Mouse (Mus musculus) MEL (cell line): ENCODE data around the gene Syt8. TPM values are rescaled to one million over a fixed set of nuclear protein-coding genes. Genes with fewer than 3 reads are reported as not detected.

ENCODE experiments used
- DNase-seq: peaks from one replicate; pipeline ENCODE4 v3.0.0; 2011; ENCODE audit warnings: low read depth, low spot score
- H3K27ac ChIP-seq: 2 replicates; pipeline ENCODE4 v1.5.1; 2012; ENCODE audit warnings: low read depth, mild to moderate bottlenecking, control low read depth, low read length, moderate library complexity; ENCODE audit not compliant: control insufficient read depth
- H3K27me3 ChIP-seq, 2 experiments: fragments of 150-350 bp in 1 of 2; sonication (generic) in 1 of 2; 2 replicates each; pipeline ENCODE4 v1.6.1; 2012; ENCODE audit warnings: low read length in 2 of 2, mild to moderate bottlenecking in 2 of 2, improper control_type of control experiment in 1 of 2, moderate library complexity in 1 of 2; ENCODE audit not compliant: insufficient read depth in 2 of 2, control insufficient read depth in 1 of 2
- H3K36me3 ChIP-seq, 2 experiments: 2 replicates each; pipeline ENCODE4 v1.6.1; 2012 to 2014; ENCODE audit warnings: low read length in 2 of 2, improper control_type of control experiment in 1 of 2, inconsistent platforms in 1 of 2, mild to moderate bottlenecking in 1 of 2; ENCODE audit not compliant: insufficient read depth in 2 of 2, control insufficient read depth in 1 of 2
- H3K4me1 ChIP-seq, 2 experiments: fragments of 150-350 bp in 1 of 2; sonication (generic) in 1 of 2; 2 replicates each; pipeline ENCODE4 v1.6.1; 2012; ENCODE audit warnings: low read length in 2 of 2, improper control_type of control experiment in 1 of 2, mild to moderate bottlenecking in 1 of 2; ENCODE audit not compliant: insufficient read depth in 2 of 2, control insufficient read depth in 1 of 2
- H3K4me3 ChIP-seq, 2 experiments: fragments of 150-350 bp in 1 of 2; sonication (generic) in 1 of 2; 2 replicates each; pipeline ENCODE4 v1.5.1; 2012; ENCODE audit warnings: low read depth in 2 of 2, low read length in 2 of 2, mild to moderate bottlenecking in 2 of 2, moderate library complexity in 2 of 2, control low read depth in 1 of 2, improper control_type of control experiment in 1 of 2; ENCODE audit not compliant: control insufficient read depth in 1 of 2, insufficient read depth in 1 of 2
- H3K79me2 ChIP-seq: 2 replicates; pipeline ENCODE4 v1.6.1; 2012; ENCODE audit warnings: mild to moderate bottlenecking, low read length, moderate library complexity; ENCODE audit not compliant: control insufficient read depth, poor library complexity, insufficient read depth
- H3K9ac ChIP-seq: 2 replicates; pipeline ENCODE4 v1.6.1; 2012; ENCODE audit warnings: low read depth, mild to moderate bottlenecking, control low read depth, low read length, moderate library complexity; ENCODE audit not compliant: control insufficient read depth, poor library complexity, severe bottlenecking
- H3K9me3 ChIP-seq: fragments of 150-350 bp; sonication (generic); replicated peaks from 2 replicates; pipeline ENCODE4 v1.6.1; 2012; ENCODE audit warnings: mild to moderate bottlenecking, low read length, improper control_type of control experiment, moderate library complexity; ENCODE audit not compliant: insufficient read depth
- CTCF ChIP-seq, 3 experiments: IDR thresholded peaks in 2 of 3; conservative IDR thresholded peaks in 1 of 3; 2 replicates each; pipeline ENCODE4 v1.5.1; 2011 to 2012; ENCODE audit warnings: low read length in 3 of 3, low read depth in 2 of 3, mild to moderate bottlenecking in 2 of 3, improper control_type of control experiment in 1 of 3, inconsistent platforms in 1 of 3, mixed read lengths in 1 of 3, moderate library complexity in 1 of 3; ENCODE audit not compliant: control insufficient read depth in 1 of 3, insufficient read depth in 1 of 3, poor library complexity in 1 of 3, severe bottlenecking in 1 of 3
- ELF1 ChIP-seq: IDR thresholded peaks from 2 replicates; pipeline ENCODE4 v1.6.1; 2014; ENCODE audit warnings: low read depth, mild to moderate bottlenecking, inconsistent platforms, low read length, improper control_type of control experiment, moderate library complexity
- GABPA ChIP-seq: IDR thresholded peaks from 2 replicates; pipeline ENCODE4 v1.6.1; 2012; ENCODE audit warnings: low read depth, mild to moderate bottlenecking, inconsistent platforms, low read length, improper control_type of control experiment, moderate library complexity
- MYB ChIP-seq: IDR thresholded peaks from 2 replicates; pipeline ENCODE4 v1.6.1; 2011; ENCODE audit warnings: mild to moderate bottlenecking, low read depth, low read length, improper control_type of control experiment
- NELFE ChIP-seq: IDR thresholded peaks from 2 replicates; pipeline ENCODE4 v1.6.1; 2011; ENCODE audit warnings: low read depth, low read length, improper control_type of control experiment
- NRF1 ChIP-seq: IDR thresholded peaks from 2 replicates; pipeline ENCODE4 v1.6.1; 2014; ENCODE audit warnings: low read depth, mild to moderate bottlenecking, inconsistent platforms, low read length, improper control_type of control experiment, moderate library complexity; ENCODE audit not compliant: poor library complexity, insufficient read depth, severe bottlenecking
- RAD21 ChIP-seq: IDR thresholded peaks from 2 replicates; pipeline ENCODE4 v1.6.1; 2011; ENCODE audit warnings: mild to moderate bottlenecking, low read depth, low read length, improper control_type of control experiment
- SIN3A ChIP-seq: IDR thresholded peaks from 2 replicates; pipeline ENCODE4 v1.6.1; 2012; ENCODE audit warnings: low read length, improper control_type of control experiment, inconsistent platforms
- SMC3 ChIP-seq: IDR thresholded peaks from 2 replicates; pipeline ENCODE4 v1.6.1; 2011; ENCODE audit warnings: low read depth, low read length, improper control_type of control experiment
- TBP ChIP-seq: IDR thresholded peaks from 2 replicates; pipeline ENCODE4 v1.8.0; 2011; ENCODE audit warnings: low read depth, low read length, improper control_type of control experiment
- TCF12 ChIP-seq: IDR thresholded peaks from 2 replicates; pipeline ENCODE4 v1.6.1; 2014; ENCODE audit warnings: low read depth, mild to moderate bottlenecking, inconsistent platforms, low read length, improper control_type of control experiment, moderate library complexity
- ZC3H11A ChIP-seq: IDR thresholded peaks from 2 replicates; pipeline ENCODE4 v1.6.1; 2012; ENCODE audit warnings: low read depth, mild to moderate bottlenecking, inconsistent platforms, low read length, improper control_type of control experiment
- ZMIZ1 ChIP-seq: IDR thresholded peaks from 2 replicates; pipeline ENCODE4 v1.6.1; 2012; ENCODE audit warnings: low read depth, mild to moderate bottlenecking, inconsistent platforms, low read length, improper control_type of control experiment, moderate library complexity
- polyA plus RNA-seq, 2 experiments: library from polyadenylated mRNA; stranded (reverse) in 1 of 2; unstranded in 1 of 2; fragments of >175 nt in 1 of 2; fragments of >200 nt in 1 of 2; gene quantifications; 2 replicates each; pipeline versions ENCODE4 v1.2.1 to v1.2.4; 2012; ENCODE audit warnings: low replicate concordance in 2 of 2, low read depth in 1 of 2; ENCODE audit not compliant: insufficient read length in 2 of 2, insufficient read depth in 1 of 2, missing spikeins in 1 of 2
- total RNA-seq: library from RNA; depleted of rRNA; stranded (reverse); fragments of 300-350 nt; gene quantifications from 2 replicates; pipeline ENCODE4 v1.2.3, GENCODE M21; 2012

Syt8 gene
- total and polyA plus RNA-seq, 3 experiments: not detected

DNA sequence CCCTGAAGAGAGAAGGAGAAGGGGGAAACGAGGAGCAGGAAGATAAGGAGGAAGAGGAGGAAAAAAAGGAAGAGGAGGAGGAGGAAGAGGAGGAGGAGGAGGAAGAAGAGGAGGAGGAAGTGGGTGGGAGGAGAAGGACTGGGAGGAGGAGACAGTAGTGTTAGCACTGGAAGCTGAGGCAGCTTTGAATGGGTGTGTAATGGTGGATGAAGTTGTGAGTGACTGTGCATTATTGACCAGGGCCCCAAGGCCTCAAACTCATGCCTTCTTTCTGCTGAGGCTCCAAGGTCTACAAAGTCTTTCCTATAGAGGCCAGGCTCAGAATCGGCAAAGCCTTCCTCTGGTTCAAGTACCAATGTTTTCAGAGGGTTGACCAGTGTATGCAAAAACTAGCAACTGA, 12.8 kb upstream of the Syt8 start:
- Histone ChIP-seq H3K9ac (no peak overlapping the region), H3K4me3 (no peak overlapping the region), H3K36me3 (peaks cover 0 to 15% of the 10 kb centered on the region in 2 experiments; a peak in 2 of 4 replicates), H3K27ac (peak overlapping the region; percentile 19), H3K9me3 (no peaks in the 10 kb centered on the region), H3K27me3 (no peaks in the 10 kb centered on the region), H3K4me1 (peaks cover 14 to 21% of the 10 kb centered on the region in 2 experiments), H3K79me2 (no peaks in the 10 kb centered on the region)
- no peak for TF ChIP-seq ELF1
- no peak for DNase-seq

DNA sequence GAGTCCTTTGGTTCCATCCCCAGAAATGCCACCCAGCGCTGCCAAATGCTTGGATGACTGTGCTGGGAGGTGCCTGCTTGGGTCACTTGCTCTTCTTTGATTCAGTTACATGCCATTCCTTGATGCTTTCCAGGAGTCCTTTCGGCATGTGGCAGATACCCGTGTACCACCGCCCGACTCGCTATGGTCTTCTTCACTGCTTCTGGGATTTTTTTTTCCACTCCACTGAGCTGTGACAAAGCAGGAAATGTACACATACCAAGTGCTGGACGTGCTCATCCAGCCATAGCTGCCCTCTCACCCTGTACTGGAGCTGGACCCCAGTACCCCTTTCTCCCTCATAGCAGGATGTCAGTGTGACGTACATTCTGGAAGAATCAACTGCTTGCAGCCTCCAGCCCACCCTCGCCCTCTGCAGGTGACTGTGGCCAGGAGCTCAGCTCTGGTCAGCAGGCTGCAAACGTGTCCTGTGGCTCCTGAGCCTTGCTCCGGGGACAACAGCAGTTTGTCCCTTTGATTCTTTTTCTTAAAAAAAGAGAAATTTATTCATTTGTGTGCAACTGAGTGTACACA, 8.9 kb upstream of the Syt8 start:
- Histone ChIP-seq H3K36me3 (peaks cover 0 to 5% of the 10 kb centered on the region in 2 experiments; a peak in 2 of 4 replicates), H3K79me2 (no peaks in the 10 kb centered on the region), H3K4me3 (no peak overlapping the region), H3K9me3 (no peaks in the 10 kb centered on the region), H3K4me1 (peaks cover 8 to 9% of the 10 kb centered on the region in 2 experiments), H3K27ac (no peak overlapping the region), H3K27me3 (peaks cover 0 to 2% of the 10 kb centered on the region in 2 experiments; a peak in 2 of 4 replicates), H3K9ac (no peak overlapping the region)
- TF ChIP-seq GABPA (no peak), CTCF (IDR thresholded peaks at IDR 0.05 in 2 of 3, conservative IDR thresholded peaks at IDR 0.05 in 1 of 3; ENCODE audit: control insufficient read depth in 1 of 3, insufficient read depth in 1 of 3, low read depth in 2 of 3, low read length in 3 of 3, poor library complexity in 1 of 3, severe bottlenecking in 1 of 3) (peak in 2 of 3 experiments; percentile 34 to 35; a peak in 4 of 6 replicates), NELFE (no peak), ZMIZ1 (no peak), SIN3A (no peak), ZC3H11A (peak; percentile 26; the same call in 1 of the 2 replicates), TBP (no peak), SMC3 (peak; percentile 49), TCF12 (no peak), ELF1 (no peak), RAD21 (peak; percentile 22), NRF1 (no peak)
- DNase-seq: no peak

- Histone ChIP-seq H3K4me3 (no peak overlapping the region), H3K27me3 (peaks cover 5 to 9% of the 10 kb centered on the region in 2 experiments; a peak in 3 of 4 replicates)
- TF ChIP-seq SMC3 (peak; percentile 29; the same call in 1 of the 2 replicates), CTCF (IDR thresholded peaks at IDR 0.05 in 2 of 3, conservative IDR thresholded peaks at IDR 0.05 in 1 of 3; ENCODE audit: control insufficient read depth in 1 of 3, insufficient read depth in 1 of 3, low read depth in 2 of 3, low read length in 3 of 3, poor library complexity in 1 of 3, severe bottlenecking in 1 of 3) (peak; percentile 20 to 66 (median 46); a peak in 5 of 6 replicates), MYB (no peak)
- TF ChIP-seq, all 39 proteins: peak for 2
- Histone ChIP-seq H3K9ac (no peak overlapping the region), H3K9me3 (no peaks in the 10 kb centered on the region), H3K4me1 (no peaks in the 10 kb centered on the region), H3K36me3 (no peaks in the 10 kb centered on the region), H3K27ac (no peak overlapping the region), H3K79me2 (no peaks in the 10 kb centered on the region)
- no peak for DNase-seq
These were observed 6.4 kb upstream of the Syt8 start for GRCm38 (mm10) chr7:142428213-142428612.
